Mouse (Mus musculus) forebrain, embryonic 15.5 days (tissue): ENCODE measurements around the gene Dhdh. TPM values are rescaled to one million over a fixed set of nuclear protein-coding genes. Genes with fewer than 3 reads are reported as not detected.
A peak's percentile ranks its signal among the peaks of the same experiment; 100 is the strongest.
"Not testable (repeated sequence)": the region's sequence is repeated elsewhere in the genome, so short reads cannot be mapped to it uniquely, and the experiment has no call there.

ENCODE experiments used
- ATAC-seq: fragments of 200-750 bp; cut with Nextera tagmentation; replicated peaks from 2 replicates; pipeline ENCODE4 v1.8.0; 2017; ENCODE audit warnings: mild to moderate bottlenecking, moderate TSS enrichment, moderate library complexity
- H3K27ac ChIP-seq: fragments of 300-500 bp; sonication (generic); replicated peaks from 2 replicates; pipeline ENCODE4 v1.5.1; 2015; ENCODE audit warnings: mild to moderate bottlenecking, inconsistent platforms
- H3K27me3 ChIP-seq: fragments of 300-500 bp; sonication (generic); 2 replicates; pipeline ENCODE4 v1.6.1; 2015; ENCODE audit warnings: inconsistent platforms
- H3K36me3 ChIP-seq: fragments of 300-500 bp; sonication (generic); 2 replicates; pipeline ENCODE4 v1.6.1; 2015; ENCODE audit warnings: mild to moderate bottlenecking, inconsistent platforms
- H3K4me1 ChIP-seq: fragments of 300-500 bp; sonication (generic); 2 replicates; pipeline ENCODE4 v1.6.1; 2015; ENCODE audit warnings: inconsistent platforms
- H3K4me2 ChIP-seq: fragments of 300-500 bp; sonication (generic); replicated peaks from 2 replicates; pipeline ENCODE4 v1.6.1; 2015; ENCODE audit warnings: mild to moderate bottlenecking, inconsistent platforms
- H3K4me3 ChIP-seq: fragments of 300-500 bp; sonication (generic); 2 replicates; pipeline ENCODE4 v1.5.1; 2015; ENCODE audit warnings: mild to moderate bottlenecking, inconsistent platforms
- H3K9ac ChIP-seq: fragments of 300-500 bp; sonication (generic); replicated peaks from 2 replicates; pipeline ENCODE4 v1.6.1; 2015; ENCODE audit warnings: mild to moderate bottlenecking, inconsistent platforms
- H3K9me3 ChIP-seq: fragments of 300-500 bp; sonication (generic); 2 replicates; pipeline ENCODE4 v1.6.1; 2016; ENCODE audit warnings: inconsistent platforms
- WGBS: fragments of 180-500 bp; shearing (Covaris S2); methylation state at CpG from one replicate; pipeline ENCODE4 v1.1.7; 2015; ENCODE audit warnings: mixed read lengths; 5-methylcytosine and 5-hydroxymethylcytosine counted together
- polyA plus RNA-seq: library from polyadenylated mRNA; unstranded; fragments of >200 nt; fragmentation: Nextera tagmentation; extraction: Ambion mirVana; gene quantifications from 2 replicates; pipeline ENCODE4 v1.2.1, GENCODE M21; 2015

Dhdh gene
- polyA plus RNA-seq, 1 experiment from 2014 or later = 2.6 TPM

DNA sequence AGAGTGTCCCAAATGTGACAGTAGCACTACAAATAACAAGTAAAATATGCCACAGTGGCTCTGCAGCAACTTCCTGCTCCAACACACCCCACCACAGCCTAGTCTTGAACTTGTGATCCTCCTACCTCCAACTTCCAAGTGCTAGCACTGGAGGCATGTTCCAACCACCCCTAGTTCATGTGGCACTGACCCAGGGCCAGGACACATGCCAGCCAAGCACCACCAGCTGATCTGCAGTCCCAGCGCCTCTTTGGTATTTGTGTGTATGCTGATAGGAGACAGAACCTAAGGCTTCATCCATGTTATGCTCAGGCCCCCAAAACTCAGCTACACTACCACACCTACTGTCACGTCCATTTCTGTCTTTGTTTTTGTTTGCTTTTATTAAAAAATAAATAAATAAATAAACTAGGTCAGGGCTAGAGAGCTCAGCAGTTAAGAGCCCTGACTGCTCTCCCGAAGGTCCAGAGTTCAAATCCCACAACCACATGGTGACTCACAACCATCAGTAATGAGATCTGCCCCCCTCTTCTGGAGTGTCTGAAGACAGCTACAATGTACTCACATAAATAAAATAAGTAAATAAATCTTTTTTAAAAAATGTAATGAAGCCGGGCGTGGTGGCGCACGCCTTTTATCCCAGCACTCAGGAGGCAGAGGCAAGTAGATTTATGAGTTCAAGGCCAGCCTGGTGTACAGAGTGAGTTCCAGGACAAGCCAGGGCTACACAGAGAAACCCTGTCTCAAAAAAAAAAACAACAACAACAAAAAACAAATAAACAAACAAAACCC is 24.4 kb downstream of the Dhdh start:
- ATAC-seq = no peak
- Histone ChIP-seq H3K9me3 (no peaks in the 10 kb centered on the region), H3K4me2 (no peak overlapping the region), H3K36me3 (peaks cover 29% of the 10 kb centered on the region), H3K4me3 (no peak overlapping the region), H3K9ac (no peak overlapping the region), H3K4me1 (peaks cover 37% of the 10 kb centered on the region), H3K27me3 (no peaks in the 10 kb centered on the region), H3K27ac (no peak overlapping the region)
- 92% methylated on average over 7 of the region's 7 CpGs for WGBS

DNA sequence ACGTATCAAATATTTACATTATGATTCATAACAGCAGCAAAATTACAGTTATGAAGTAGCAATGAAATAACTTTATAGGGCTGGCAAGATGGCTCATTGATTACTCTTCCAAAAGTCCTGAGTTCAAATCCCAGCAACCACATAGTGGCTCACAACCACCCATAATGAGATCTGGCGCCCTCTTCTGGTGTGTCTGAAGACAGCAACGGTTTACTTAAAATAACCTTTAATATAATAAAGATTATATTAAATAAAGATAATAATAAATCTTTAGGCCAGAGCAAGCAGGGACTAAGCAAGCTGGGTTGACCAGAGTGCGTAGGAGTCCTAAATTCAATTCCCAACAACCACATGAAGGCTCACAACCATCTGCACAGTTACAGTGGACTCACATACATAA is 25.7 kb downstream of the Dhdh start:
- not testable (repeated sequence) for H3K4me2 ChIP-seq, H3K9ac ChIP-seq, H3K4me3 ChIP-seq, H3K9me3 ChIP-seq, H3K27me3 ChIP-seq, H3K27ac ChIP-seq, ATAC-seq
- peaks cover 35% of the 10 kb centered on the region for H3K36me3 ChIP-seq
- WGBS = 80% methylated on average over 4 of the region's 4 CpGs
- H3K4me1 ChIP-seq = peaks cover 43% of the 10 kb centered on the region

DNA sequence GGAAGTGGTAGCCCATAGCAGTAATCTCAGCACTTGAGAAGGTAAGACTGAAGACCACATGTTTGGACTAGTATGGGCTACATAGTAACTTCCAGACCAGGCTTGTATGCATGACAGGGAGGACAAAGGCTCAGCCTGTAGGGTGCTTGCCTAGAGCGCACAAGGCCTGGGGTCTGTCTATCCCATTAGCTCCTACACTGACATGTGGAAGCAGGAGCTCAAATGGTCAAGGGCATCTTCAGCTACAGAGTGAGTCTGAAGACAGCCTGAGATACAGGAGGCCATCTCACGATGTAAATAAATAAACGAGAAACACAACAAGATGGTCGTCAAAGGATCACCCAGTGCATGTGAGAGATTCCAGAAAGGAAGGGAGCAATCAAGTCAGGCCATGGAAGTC is 26.3 kb downstream of the Dhdh start:
- peaks cover 47% of the 10 kb centered on the region for H3K4me1 ChIP-seq
- H3K36me3 ChIP-seq = peaks cover 40% of the 10 kb centered on the region
- WGBS = 89% methylated on average over 4 of the region's 4 CpGs

DNA sequence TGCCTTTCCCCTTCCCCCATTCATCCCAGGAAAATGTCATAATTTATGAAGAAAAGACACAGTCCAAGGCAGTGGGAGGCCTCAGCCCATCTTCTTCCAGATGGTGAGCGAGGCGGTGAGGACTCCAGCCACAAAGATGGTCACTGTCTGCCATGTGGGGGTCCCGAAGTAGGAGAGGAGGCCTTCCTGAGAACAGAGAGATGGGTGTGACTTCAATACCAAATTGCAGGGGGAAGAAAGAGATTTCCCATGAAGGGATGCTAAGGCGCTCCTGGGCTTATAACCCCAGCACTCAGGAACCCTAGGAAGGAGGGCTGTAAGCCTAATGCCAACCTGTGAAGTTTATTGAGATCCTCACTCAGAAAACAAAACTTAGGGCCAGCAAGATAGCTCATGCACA is 26.8 kb downstream of the Dhdh start:
- Histone ChIP-seq H3K36me3 (peaks cover 45% of the 10 kb centered on the region), H3K4me1 (peaks cover 48% of the 10 kb centered on the region), H3K9ac (no peak overlapping the region), H3K9me3 (no peaks in the 10 kb centered on the region), H3K27me3 (no peaks in the 10 kb centered on the region), H3K4me3 (no peak overlapping the region), H3K4me2 (no peak overlapping the region), H3K27ac (peak overlapping the region; percentile 7; the same call in 1 of the 2 replicates)
- no peak for ATAC-seq
- 94% methylated on average over 4 of the region's 4 CpGs for WGBS

More for the DNA sequence above, 26.3 kb downstream of the Dhdh start:
- ATAC-seq = no peak
- Histone ChIP-seq H3K9ac (no peak overlapping the region), H3K27ac (no peak overlapping the region), H3K4me3 (no peak overlapping the region), H3K9me3 (no peaks in the 10 kb centered on the region), H3K4me2 (no peak overlapping the region), H3K27me3 (no peaks in the 10 kb centered on the region)

DNA sequence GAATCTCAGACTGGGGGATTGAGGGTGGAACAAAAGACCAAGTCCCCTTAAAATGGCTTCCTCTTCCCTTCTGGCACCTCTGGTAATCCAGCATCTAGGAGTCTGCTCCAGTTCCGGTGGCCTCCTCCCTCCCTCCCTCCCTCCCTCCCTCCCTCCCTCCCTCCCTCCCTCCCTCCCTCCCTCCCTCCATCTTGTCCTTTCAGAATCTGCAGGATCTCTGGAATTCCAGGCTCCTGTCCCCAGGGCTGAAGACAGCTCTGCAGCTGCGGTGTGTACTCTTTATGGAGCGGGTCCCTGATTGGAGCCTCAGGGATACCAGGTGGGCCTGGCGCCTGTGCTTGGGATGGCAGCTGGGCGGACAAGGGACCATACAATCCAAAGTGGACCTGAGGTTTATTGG is 27.3 kb downstream of the Dhdh start:
- no peak overlapping the region for H3K4me2 ChIP-seq
- peaks cover 47% of the 10 kb centered on the region for H3K36me3 ChIP-seq
- no peaks in the 10 kb centered on the region for H3K27me3 ChIP-seq
- no peak for ATAC-seq
- H3K27ac ChIP-seq = peak overlapping the region; percentile 96
- H3K4me3 ChIP-seq = no peak overlapping the region
- 83% methylated on average over 4 of the region's 5 CpGs for WGBS
- H3K9ac ChIP-seq = no peak overlapping the region
- no peaks in the 10 kb centered on the region for H3K9me3 ChIP-seq
- H3K4me1 ChIP-seq = peaks cover 52% of the 10 kb centered on the region

DNA sequence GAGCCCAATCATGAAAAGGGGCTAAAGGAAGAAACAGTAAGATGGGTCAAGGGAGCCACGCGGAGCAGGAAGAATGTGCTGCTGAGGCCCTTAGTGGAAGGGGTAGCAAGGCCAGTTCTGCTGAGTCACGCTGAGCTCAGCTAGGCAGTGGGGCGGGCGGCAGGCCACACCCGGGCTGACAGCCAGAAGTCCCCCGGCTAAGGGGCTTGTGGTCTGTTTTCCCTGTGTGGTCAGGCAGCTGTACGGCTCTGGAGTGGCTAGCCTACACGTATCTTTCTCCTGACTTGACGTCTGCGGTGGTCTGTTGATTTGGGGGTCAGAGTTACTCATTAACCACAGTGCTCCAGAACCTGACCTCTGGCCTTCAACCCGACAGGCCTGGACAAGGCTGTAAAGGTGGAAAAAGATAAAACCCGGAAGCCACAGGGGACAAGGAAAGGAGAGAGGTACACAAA is 27.7 kb downstream of the Dhdh start:
- H3K4me1 ChIP-seq = peaks cover 48% of the 10 kb centered on the region
- no peak for ATAC-seq

DNA sequence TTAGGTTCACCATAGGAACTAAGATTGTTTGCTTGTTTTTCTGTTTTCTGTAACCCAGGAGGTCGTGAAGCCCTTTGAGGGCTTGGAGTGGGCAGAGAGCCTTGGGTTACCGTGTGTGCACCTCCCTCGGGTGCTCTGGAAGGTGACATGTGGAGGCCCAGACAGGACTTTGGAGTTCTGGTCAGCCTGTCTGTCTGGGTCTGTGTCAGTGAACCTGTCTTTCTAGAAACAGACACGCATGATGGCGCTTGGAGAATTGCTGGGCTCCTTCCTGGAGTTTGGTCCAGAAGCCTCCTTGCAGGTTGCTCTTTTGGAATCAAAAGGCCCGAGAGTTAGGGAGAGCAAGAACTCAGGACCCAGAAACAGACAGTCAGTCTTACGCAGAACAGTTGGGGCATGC is 28.2 kb downstream of the Dhdh start:
- H3K4me2 ChIP-seq = peak overlapping the region; percentile 56
- no peaks in the 10 kb centered on the region for H3K27me3 ChIP-seq
- H3K4me1 ChIP-seq = peaks cover 43% of the 10 kb centered on the region
- H3K9me3 ChIP-seq = no peaks in the 10 kb centered on the region
- peak overlapping the region; percentile 41 for H3K9ac ChIP-seq
- 79% methylated on average over 7 of the region's 7 CpGs for WGBS
- H3K4me3 ChIP-seq = peak overlapping the region; percentile 93
- peak overlapping the region; percentile 96 for H3K27ac ChIP-seq
- ATAC-seq = peak; percentile 2; the same call in 1 of the 2 replicates
- peaks cover 48% of the 10 kb centered on the region for H3K36me3 ChIP-seq

More for the DNA sequence above, 27.7 kb downstream of the Dhdh start:
- no peaks in the 10 kb centered on the region for H3K27me3 ChIP-seq
- 49% methylated on average over 13 of the region's 13 CpGs for WGBS
- peak overlapping the region; percentile 96 for H3K27ac ChIP-seq
- H3K9me3 ChIP-seq = no peaks in the 10 kb centered on the region
- H3K4me3 ChIP-seq = no peak overlapping the region
- H3K36me3 ChIP-seq = peaks cover 47% of the 10 kb centered on the region
- no peak overlapping the region for H3K9ac ChIP-seq
- H3K4me2 ChIP-seq = peak overlapping the region; percentile 56; the same call in 1 of the 2 replicates

DNA sequence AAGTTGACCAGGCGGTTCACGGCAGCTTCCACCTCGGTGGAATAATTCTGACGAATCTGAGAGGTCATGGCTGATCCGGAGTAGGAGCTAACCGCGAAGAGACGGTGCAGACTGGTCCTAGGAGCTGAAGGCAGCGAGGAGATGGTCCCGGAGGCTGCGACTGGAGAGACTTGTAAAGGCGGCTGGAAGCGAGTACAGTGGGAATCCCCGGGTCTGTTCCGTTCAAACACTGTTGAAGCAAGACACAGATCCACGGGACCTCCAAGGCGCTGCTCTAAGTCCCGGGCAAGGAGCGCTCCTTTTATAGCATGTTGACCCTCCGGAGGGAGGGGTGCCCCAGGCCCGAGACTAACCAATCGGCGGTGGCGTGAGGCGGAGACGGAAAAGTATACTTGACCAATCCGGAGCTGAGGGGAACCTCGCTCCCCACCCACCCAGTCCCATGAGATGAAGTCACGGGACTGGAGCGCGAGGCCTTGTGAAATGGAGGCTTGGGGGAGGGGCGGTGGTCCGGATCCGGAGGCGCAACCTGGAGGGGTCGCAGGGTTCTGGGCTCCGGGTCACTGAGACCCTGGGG is 29.0 kb downstream of the Dhdh start, which contains the start of gene Ftl1:
TSS of gene Ftl1 (minus strand) at position 321 of the 577 bp plus-strand sequence.
- H3K9me3 ChIP-seq, H3K27me3 ChIP-seq: not testable (repeated sequence)
- peak within 1 kb of the TSS; percentile 93 for H3K9ac ChIP-seq
- H3K4me2 ChIP-seq = peak within 1 kb of the TSS; percentile 63
- peaks cover 36% of the 10 kb centered on the region for H3K4me1 ChIP-seq
- WGBS = under 1% methylated on average over 31 of the region's 37 CpGs
- H3K4me3 ChIP-seq = peak within 1 kb of the TSS; percentile 93
- H3K27ac ChIP-seq = peak within 1 kb of the TSS; percentile 96
- ATAC-seq = peak; percentile 95
- H3K36me3 ChIP-seq = peaks cover 47% of the 10 kb centered on the region

DNA sequence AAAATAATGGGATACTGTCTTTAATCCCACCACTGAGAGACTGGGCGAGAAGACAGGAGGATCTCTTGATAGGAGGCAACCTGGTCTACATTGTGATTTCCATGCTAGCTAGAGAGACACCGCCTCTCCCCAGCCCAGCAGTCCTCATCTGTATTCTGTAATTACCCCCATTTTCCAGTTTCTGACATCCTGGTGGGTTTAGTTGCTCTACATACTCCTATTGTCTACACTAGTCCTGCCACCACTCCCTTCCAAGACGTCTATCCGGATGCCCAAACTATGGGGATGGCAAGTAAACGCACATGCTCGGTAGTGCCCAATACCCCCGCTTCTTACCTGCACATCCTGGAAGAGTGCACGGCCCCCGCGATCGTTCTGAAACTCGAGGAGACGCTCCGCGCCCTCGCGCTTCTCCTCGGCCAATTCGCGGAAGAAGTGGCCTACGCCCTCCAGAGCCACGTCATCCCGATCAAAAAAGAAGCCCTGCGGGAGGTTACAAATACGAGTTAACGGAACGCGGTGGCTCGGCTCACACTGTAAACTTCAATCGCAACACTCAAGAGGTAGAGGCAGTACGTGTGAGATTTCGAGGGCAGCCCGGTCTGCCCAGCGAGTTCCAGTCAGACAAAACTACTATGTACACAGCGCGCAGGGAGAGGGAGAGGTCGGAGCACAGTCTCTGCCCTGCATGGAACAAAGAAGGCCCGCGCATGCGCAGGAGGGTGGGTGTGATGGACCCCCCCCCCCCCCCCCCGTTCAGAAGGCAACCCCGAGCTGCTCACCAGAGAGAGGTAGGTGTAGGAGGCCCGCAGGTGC is 29.6 kb downstream of the Dhdh start:
- ATAC-seq = peak; percentile 77

DNA sequence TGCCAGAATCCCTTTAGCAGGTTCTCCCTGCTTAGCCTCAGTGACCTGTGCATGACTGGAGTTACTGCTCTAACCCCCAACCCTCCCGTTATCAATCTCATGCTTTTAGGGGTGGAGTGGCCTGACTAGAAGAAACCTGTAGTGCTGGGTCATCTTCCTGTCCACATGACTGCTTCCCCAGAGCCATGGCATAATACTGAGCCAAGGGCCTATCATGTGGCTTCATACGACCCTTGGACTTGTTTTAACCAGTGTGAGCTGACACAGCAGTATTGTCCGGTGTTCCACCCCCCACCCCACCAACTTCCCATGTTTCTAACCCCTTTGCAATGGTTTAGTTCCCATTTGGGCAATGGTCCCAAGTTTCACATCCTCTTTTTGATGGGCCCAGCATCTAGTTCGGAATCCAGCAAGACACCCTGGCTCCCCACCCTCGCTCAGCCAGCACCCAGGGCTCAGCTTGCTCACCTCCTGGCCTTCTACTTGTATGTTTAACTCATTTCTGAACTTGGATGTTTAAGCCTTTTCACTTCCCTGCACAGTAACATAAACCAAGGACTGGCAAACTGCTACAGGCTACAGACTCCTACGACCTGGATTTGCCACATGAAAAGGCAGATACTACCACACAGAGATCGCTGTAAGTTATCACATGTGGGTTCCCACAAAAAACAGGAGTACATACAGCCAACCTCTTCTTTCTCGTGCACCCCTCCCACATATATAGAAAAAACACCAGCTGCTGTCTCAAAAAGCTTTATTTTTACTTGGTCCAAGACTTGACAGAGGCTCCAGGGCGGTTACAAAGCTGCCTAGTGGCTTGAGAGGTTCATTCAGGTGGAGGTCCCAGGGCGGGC is 31.2 kb downstream of the Dhdh start:
- no peaks in the 10 kb centered on the region for H3K27me3 ChIP-seq
- H3K4me2 ChIP-seq = peak overlapping the region; percentile 63
- H3K4me3 ChIP-seq = peak overlapping the region; percentile 93
- peak overlapping the region; percentile 96 for H3K27ac ChIP-seq
- ATAC-seq = no peak
- H3K9me3 ChIP-seq = no peaks in the 10 kb centered on the region
- peaks cover 32% of the 10 kb centered on the region for H3K4me1 ChIP-seq
- 71% methylated on average over 10 of the region's 10 CpGs for WGBS
- H3K36me3 ChIP-seq = peaks cover 37% of the 10 kb centered on the region
- peak overlapping the region; percentile 93 for H3K9ac ChIP-seq

More for the DNA sequence above, 29.6 kb downstream of the Dhdh start:
- Histone ChIP-seq H3K4me1 (peaks cover 35% of the 10 kb centered on the region), H3K4me3 (peak overlapping the region; percentile 93), H3K9me3 (no peaks in the 10 kb centered on the region), H3K9ac (peak overlapping the region; percentile 93), H3K4me2 (peak overlapping the region; percentile 63), H3K36me3 (peaks cover 50% of the 10 kb centered on the region), H3K27me3 (no peaks in the 10 kb centered on the region), H3K27ac (peak overlapping the region; percentile 96)
- WGBS = under 1% methylated on average over 43 of the region's 43 CpGs

DNA sequence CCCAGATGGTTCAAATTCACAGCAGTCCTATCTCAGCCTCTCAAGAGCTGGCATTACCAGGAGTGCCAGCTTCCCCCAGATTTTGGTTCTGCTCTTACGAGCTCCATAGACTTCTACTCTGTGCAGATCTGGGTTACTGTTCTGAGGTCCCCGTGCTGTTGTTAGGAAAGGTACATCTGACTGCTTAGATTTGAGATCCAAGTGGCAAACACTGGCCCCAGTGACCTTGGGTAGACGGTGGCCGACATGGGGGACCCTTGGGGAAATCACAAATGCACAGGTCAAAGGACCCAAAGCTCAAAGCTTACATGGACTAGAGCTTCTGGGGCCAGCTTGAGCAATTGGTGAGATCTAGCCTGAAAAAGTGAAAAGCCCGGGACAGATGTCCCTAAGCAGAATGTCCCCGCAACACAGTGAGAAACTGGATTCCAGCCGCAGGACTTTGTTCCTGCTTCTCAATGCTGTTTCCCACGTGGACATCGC is 31.8 kb downstream of the Dhdh start:
- ATAC-seq = no peak
- Histone ChIP-seq H3K4me3 (peak overlapping the region; percentile 93; the same call in 1 of the 2 replicates), H3K27me3 (no peaks in the 10 kb centered on the region), H3K9me3 (no peaks in the 10 kb centered on the region), H3K27ac (peak overlapping the region; percentile 96), H3K9ac (peak overlapping the region; percentile 93; the same call in 1 of the 2 replicates), H3K4me1 (peaks cover 32% of the 10 kb centered on the region), H3K4me2 (peak overlapping the region; percentile 63), H3K36me3 (peaks cover 31% of the 10 kb centered on the region)
- 59% methylated on average over 9 of the region's 9 CpGs for WGBS
